Mouse (Mus musculus) layer of hippocampus, postnatal 10 days (tissue): ENCODE results near the gene Brsk2. TPM values are rescaled to one million over a fixed set of nuclear protein-coding genes. Genes with fewer than 3 reads are reported as not detected.
"Not testable (repeated sequence)": the region's sequence is repeated elsewhere in the genome, so short reads cannot be mapped to it uniquely, and the experiment has no call there.

Experiments
- DNase-seq, 2 experiments: peaks; one replicate each; pipeline ENCODE4 v3.0.0; 2021; ENCODE audit warnings: low spot score in 2 of 2
- long read RNA-seq: library from polyadenylated mRNA; stranded (forward); transcript quantifications from one replicate; pipeline ENCODE4 v2.0.0, GENCODE M21; 2023
- total RNA-seq, 2 experiments: library from RNA; stranded (reverse); gene quantifications; 2 replicates each; pipeline ENCODE4 v1.2.3; 2021

The Brsk2 gene
- 100 to 1,000 TPM; 166 to 172 TPM for total RNA-seq
- long read RNA-seq, full-length matches to known transcripts, result 6 of 100 reads
- long read RNA-seq, partial matches to known transcripts, result 18 of 100 reads
- long read RNA-seq, other reads (novel, unspliced or antisense), result 76 of 100 reads

DNA sequence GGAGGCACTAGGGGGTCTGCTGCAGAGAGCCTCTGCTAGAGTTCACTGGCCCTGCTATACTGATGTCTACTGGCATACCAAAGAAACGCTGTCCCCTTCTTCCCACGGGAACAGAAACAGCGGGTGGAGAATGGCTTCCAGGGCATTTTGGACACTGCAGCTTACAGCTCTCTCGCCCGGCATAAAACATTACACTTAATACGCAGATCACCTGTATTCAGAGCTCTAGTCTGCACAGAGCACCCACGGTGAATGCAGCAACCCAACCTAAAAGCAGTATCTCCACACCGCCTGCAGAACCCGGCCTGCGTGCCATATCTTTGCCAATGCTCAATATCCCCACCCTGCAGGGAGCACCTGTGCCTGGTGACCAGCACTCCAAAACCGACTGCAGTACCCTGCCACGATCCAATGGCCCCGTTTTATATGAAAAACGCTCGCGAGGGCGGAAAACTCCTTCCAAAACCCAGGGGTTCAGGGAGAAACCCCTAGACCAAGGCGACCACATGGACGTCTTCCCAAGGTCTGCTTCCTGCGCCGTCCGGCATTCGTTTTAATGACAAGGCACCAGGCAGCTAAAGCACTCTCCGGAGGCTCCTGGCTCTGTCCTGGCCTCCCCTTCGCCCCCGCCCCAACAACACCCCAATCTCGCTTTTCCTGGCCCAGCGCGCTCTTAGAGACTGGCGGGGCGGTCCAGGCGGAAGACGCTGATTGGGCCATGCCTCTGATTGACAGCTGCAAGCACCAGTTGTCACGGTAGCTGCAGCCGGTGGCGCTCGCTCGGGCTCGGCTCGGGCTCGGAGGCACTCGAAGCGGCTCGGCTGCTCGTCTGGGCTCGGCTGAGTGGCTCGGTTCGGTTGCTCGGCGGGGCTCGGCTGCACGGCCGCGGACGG, at the start of gene Brsk2:
Gene Brsk2 (plus strand): TSS at position 846 of the 893 bp plus-strand sequence.
- DNase-seq, result peak; percentile 99

- DNase-seq, result no peak
Observed at GRCm38 (mm10) chr7:141901825-141902224, 47.7 kb upstream of the Brsk2 start.

DNA sequence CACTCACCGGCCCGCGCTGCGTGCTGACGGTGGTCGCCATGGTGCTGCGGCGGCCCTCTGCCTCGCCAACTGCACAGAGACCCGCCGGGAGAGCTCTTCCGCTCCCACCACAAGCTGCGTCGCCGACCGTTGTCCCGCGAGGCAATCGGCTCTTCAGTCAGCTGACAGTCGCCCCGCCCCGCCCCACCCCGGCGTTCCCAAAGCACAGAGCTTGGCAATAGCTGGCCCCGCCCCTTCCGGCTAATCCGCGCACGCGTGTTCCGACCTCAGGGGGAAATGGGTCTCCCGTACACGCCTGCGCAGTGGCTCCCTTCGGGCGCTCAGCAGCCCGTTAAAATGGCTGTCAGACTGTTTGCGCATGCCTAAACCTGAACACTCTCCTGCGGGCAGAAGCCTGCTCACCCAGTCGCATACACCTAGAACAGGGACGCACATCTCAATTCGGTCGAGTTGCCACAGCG, 47.3 kb upstream of the Brsk2 start:
- DNase-seq, result peak; percentile 99 to 100

DNA sequence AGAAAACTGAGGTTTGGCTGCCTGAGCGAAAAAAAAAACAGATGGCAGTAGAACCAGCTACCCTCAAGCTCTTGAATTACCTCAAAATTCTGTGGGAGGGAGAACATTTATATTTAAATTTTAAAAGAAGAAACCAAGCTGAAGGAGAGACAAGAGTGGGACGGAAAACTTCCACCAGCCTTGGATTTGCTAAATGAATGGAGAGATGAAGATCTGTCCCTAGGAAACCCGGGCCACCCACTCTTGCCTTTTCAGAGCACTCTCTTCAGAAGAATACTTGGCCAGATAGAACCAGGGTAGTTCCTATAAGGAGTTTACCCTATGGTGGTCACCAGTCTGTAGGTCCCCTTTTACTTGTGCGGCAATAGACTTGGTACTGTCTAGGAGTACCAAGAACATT, 46.8 kb upstream of the Brsk2 start:
- DNase-seq, result no peak

DNA sequence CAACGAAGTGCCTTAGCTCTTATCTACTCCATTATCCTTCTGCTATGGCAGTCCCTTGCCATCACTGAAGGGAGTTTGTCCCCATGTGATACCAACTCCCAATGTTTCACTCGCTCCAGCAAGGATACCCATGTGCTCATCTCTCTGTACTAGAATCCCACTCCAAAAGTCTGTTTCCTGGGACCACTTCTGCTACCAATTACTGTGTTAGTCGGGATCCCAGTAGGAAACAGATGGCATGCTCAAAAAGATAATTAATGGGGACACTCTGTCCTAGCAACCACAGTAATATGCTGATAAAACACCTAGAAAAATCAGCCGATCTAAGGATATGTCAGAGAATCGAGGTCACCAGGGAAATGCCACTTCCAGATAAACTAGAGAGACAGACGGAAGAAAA, 41.0 kb upstream of the Brsk2 start:
- peak in 1 of 2 experiments; percentile 31 for DNase-seq

GRCm38 (mm10) chr7:141911305-141911704, 38.2 kb upstream of the Brsk2 start:
- no peak for DNase-seq

GRCm38 (mm10) chr7:141918407-141918806, 31.1 kb upstream of the Brsk2 start, which contains the start of gene Tollip:
Gene Tollip (minus strand): TSS chr7:141918507.
- DNase-seq, result no peak

- DNase-seq, result not testable (repeated sequence)
Observed at GRCm38 (mm10) chr7:141924121-141924520, 25.4 kb upstream of the Brsk2 start.

DNA sequence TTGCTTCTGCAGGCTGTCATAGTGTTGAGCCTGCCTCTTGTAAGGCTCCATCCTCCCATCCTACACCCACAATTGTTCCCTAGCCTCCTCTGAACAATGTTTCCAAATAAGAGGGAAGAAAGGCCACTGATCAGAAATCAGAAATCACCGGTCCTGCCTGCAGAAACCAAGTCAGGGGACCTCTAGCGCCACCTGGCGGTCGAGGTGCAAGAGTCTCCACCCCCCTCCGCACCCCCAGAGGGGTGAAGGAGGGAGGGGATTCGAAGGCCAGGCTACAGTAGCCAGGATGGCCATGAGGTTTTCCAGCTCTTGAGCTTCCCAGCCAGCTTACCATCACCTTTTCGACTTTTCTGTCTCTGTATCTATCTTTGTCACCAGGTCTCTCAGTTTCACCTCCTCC, 24.6 kb upstream of the Brsk2 start:
- DNase-seq, result peak; percentile 89 to 90

GRCm38 (mm10) chr7:141928642-141929041, 20.9 kb upstream of the Brsk2 start:
- no peak for DNase-seq

- DNase-seq, result peak in 1 of 2 experiments; percentile 25
Observed at GRCm38 (mm10) chr7:141934128-141934898, 15.2 kb upstream of the Brsk2 start.

GRCm38 (mm10) chr7:141934951-141935350, 14.6 kb upstream of the Brsk2 start:
- DNase-seq, result no peak

GRCm38 (mm10) chr7:141943444-141943843, 6.1 kb upstream of the Brsk2 start:
- peak in 1 of 2 experiments; percentile 46 for DNase-seq

DNA sequence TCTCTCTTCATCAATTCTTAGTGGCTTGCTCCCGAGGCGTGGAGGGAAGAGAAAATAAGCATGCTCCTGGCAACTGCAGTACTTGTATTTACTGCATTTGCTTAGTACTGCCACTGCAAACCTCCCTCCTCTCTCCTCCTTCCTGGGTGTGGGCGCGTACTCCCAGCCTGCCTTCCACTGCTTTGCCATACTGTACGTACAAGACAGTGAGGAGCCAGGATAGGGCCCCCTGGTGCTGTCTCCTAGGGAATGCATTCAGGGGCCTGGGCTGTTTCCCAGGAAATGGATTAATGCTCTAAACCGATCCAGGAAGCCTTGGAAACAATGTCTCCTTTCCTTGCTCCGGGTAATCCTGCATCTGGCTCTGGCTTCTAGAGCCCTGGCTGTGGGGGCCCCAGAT, 3.6 kb upstream of the Brsk2 start:
- peak; percentile 77 to 80 for DNase-seq

GRCm38 (mm10) chr7:141947512-141947911, 2.0 kb upstream of the Brsk2 start:
- no peak for DNase-seq

GRCm38 (mm10) chr7:141948045-141948444, 1.5 kb upstream of the Brsk2 start:
- DNase-seq, result no peak

DNA sequence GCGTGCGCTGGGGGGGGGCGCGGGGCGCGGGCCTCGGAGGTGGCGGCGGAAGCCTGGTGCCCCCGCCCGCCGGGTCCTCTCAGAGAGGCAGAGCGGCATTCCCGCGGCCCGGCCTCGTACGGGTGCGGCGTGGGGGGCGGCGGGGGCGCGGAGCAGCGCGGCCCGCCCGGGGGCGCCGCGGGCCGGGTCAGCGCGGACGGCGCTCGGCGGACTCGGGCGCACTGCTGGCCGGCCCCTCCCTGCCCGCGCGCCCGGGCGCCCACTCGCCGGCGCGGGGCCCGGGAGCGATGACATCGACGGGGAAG, 200 bp downstream of the Brsk2 start:
- DNase-seq, result no peak

DNA sequence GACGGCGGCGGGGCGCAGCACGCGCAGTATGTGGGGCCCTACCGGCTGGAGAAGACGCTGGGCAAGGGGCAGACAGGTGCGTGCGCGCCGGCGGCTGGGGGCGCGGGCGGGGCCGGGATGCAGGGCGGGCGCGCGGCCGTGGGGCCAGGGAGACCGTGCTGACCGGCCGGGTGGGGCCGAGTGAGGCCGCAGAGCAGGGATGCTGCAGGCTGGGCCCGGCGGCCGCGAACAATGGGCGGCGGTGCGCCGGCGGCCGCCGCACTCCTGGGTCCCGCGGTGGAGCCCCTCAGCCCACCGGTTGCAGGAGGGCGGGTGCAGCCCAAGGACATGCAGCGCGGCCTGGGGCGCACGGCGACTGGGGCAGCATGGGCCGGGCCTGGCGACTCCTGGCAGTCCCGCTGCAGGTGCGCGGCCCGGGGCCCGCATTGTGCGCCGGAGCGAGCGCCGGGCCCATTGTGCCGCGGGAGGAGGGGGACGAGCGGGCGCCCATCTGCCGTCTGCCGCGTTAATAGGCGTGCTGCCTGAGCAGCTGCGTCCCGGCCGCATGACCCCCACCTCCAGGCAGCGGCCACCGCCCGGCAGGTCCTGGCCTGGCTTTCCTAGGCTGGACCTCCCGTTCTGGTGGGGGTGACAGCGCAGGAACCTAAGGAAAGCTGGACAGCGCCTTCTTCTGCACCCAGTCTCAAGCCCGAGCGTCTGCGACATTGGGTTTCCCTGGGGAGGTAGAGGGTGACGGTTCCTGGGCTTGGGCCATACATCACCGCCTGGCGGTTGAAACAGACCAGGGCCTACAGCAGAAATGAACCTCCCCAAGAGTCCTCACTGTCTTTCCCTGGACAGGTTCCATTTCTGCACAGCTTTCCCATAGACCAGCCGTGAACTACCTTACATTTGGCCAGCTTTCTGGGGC, 808 bp downstream of the Brsk2 start:
- peak; percentile 69 to 70 for DNase-seq

- DNase-seq, result no peak
Observed at GRCm38 (mm10) chr7:141951821-141952220, 2.3 kb downstream of the Brsk2 start.

DNA sequence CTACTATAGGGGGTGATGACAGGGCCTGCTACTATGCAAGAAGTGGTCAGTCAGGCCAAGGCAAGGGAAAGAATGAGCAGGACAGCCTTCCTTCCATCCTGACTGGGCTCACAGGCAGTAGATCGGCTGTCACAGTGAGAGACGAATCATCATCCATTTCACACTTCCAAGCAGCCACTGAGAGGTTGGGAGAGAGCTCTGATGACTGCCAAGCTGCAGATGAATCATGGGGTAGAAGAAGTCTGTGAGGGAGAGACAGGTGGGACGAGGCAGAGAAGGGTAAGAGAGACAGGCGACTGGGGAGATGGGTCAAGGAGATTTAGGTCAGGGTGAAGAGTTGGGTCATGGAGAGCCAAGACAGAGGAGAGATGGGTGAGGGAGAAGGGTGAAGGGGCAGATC, 3.4 kb downstream of the Brsk2 start:
- no peak for DNase-seq

- no peak for DNase-seq
Observed at GRCm38 (mm10) chr7:141953616-141954015, 4.1 kb downstream of the Brsk2 start.
